Mouse (Mus musculus): ENCODE measurements at regions not wholly inside any gene's neighbourhood (a gene's known extent, or its start where the extent isn't known, plus 50 kb on each side); places are given as distances from the start of the nearest gene placed in this dataset.

DNA sequence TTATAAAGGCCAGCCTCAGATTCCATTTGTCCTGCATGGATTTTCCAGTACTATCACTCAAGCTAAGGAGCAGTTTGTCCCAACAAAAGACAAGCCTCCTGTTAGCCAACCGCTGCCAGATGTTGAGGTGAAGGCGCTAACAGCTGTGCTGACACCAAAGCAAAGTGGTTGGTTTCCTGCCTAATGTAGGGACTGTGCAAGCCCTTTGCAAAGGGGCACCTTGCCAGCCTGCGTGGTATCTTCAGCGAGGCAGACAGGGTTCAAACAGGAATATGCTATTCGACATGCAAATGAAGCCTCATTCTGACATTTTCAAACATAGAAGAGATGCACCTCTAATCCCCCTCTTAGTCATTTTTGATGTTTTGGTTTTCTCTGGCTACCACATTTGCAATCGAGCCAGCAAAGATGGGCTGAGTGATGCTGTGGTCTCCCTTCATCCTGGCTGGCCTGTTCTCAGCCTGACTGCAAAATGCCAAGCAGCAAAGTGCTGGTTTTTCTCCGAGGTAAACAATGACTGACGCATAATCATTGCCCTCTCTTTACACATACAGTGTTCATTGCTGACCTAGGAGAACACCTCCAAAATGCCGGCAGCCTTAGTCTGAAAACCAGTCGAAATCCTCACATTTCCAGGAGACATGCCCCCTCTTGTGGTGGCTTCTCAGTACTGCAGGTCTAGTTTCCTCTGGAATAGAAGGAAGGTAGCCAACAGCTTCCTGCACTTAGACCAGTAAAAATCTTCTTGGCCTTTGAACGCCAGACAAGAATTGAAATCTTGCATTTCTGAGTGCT, 84.3 kb upstream of the Tank start:
- Histone ChIP-seq H3K4me3 (ENCODE audit: insufficient read depth, low read length) (no peak overlapping the region), H3K27ac (ENCODE audit: insufficient read depth, low read length) (no peak overlapping the region), H3K4me1 (ENCODE audit: control insufficient read depth, insufficient read depth, low read length) (peaks cover 5% of the 10 kb centered on the region; the same call in 1 of the 2 replicates)
- TF ChIP-seq POLR2A (IDR thresholded peaks at IDR 0.05; ENCODE audit: low read depth, low read length) (no peak), CTCF (IDR thresholded peaks at IDR 0.05; ENCODE audit: borderline replicate concordance, insufficient read depth, low read length) (peak; percentile 39; the same call in 1 of the 2 replicates)

GRCm38 (mm10) chr2:61492043-61492743, 86.2 kb upstream of the Tank start:
- no peak overlapping the region for H3K27ac ChIP-seq (ENCODE audit: insufficient read depth, low read length)
- no peak overlapping the region for H3K4me3 ChIP-seq (ENCODE audit: insufficient read depth, low read length)
- peak; percentile 40; the same call in 1 of the 2 replicates for TF ChIP-seq CTCF (IDR thresholded peaks at IDR 0.05; ENCODE audit: borderline replicate concordance, insufficient read depth, low read length)
- TF ChIP-seq POLR2A (IDR thresholded peaks at IDR 0.05; ENCODE audit: low read depth, low read length) = no peak
- H3K4me1 ChIP-seq (ENCODE audit: control insufficient read depth, insufficient read depth, low read length) = peaks cover 5% of the 10 kb centered on the region; the same call in 1 of the 2 replicates

DNA sequence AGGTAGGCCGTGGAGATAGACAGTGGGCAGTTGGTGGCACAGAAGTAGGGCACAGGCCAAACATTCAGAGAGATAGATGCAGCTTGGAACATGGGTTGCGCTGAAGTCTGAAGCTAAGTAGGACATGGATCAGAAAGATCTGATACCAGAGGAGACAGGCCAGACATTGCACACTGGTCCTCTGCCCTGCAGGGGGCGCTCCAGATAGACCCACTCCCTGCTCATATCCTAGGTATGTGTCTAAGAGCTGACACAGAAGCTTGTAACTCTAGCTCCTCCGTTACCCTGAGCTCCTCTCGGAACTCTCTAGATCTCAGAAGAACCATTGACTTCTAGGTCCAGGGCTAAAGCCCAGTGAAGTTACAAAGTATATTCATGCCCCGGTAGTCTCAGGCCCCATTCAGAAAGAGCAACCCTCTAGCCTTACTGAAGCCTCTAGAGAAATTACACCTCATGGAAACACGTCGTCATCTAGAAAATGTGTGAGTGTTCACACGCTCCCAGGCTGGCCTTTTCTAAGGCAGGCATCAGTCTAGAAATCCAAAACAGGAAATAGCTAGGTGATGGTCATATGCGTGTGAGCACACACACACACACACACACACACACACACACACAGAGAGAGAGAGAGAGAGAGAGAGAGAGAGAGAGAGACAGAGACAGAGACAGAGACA, 87.8 kb upstream of the Tank start:
- TF ChIP-seq CTCF (IDR thresholded peaks at IDR 0.05; ENCODE audit: borderline replicate concordance, insufficient read depth, low read length) = no peak
- no peak for TF ChIP-seq POLR2A (IDR thresholded peaks at IDR 0.05; ENCODE audit: low read depth, low read length)
- Histone ChIP-seq H3K4me3 (ENCODE audit: insufficient read depth, low read length) (no peak overlapping the region), H3K27ac (ENCODE audit: insufficient read depth, low read length) (no peak overlapping the region), H3K4me1 (ENCODE audit: control insufficient read depth, insufficient read depth, low read length) (peaks cover 5% of the 10 kb centered on the region; the same call in 1 of the 2 replicates)

DNA sequence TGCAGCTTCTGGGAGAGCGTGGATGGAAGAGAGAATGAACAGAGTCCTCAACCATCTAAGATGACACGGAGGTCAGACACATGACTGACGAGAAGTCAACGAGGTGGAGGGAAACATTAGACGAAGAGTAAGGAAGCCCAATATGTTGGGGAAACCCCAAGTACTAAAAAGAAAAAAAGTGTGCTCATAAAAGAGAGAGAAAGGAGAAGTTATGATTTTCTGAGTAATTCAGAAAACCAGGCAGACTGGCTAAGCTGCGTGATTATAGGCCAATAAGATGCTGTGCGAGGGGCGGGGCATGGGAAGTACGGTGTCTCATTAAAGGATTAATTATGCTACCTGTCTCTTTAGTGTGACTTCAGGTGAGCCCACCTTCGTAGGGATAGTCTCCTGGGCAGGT, 88.6 kb upstream of the Tank start:
- no peak overlapping the region for H3K4me3 ChIP-seq (ENCODE audit: insufficient read depth, low read length)
- H3K4me1 ChIP-seq (ENCODE audit: control insufficient read depth, insufficient read depth, low read length) = peaks cover 5% of the 10 kb centered on the region; the same call in 1 of the 2 replicates
- H3K27ac ChIP-seq (ENCODE audit: insufficient read depth, low read length) = no peak overlapping the region
- no peak for TF ChIP-seq POLR2A (IDR thresholded peaks at IDR 0.05; ENCODE audit: low read depth, low read length)
- no peak for TF ChIP-seq CTCF (IDR thresholded peaks at IDR 0.05; ENCODE audit: borderline replicate concordance, insufficient read depth, low read length)

GRCm38 (mm10) chr2:61483820-61484219, 94.6 kb upstream of the Tank start:
- no peaks in the 10 kb centered on the region for H3K4me1 ChIP-seq (ENCODE audit: control insufficient read depth, insufficient read depth, low read length)

DNA sequence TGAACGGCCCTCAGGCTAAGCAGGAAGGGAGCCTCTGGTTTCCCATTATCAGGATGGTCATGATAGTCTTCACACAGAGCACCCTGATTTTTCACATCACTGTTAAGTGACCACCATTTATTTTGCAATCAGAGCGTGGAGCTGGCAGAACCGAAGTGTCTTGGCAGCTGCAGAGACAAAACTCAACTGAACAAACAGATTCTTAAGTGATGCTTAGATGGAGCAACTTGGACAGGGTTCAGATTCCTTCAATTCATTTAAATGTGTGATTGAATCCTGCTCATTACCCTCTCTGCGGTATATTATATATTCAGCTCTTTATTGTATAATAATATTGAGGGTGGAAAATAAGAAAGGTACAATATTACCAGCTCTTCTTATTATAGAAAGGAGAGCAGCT, 101.7 kb upstream of the Tank start:
- Histone ChIP-seq H3K27ac (ENCODE audit: insufficient read depth, low read length) (no peak overlapping the region), H3K4me3 (ENCODE audit: insufficient read depth, low read length) (no peak overlapping the region), H3K4me1 (ENCODE audit: control insufficient read depth, insufficient read depth, low read length) (no peaks in the 10 kb centered on the region)
- TF ChIP-seq CTCF (IDR thresholded peaks at IDR 0.05; ENCODE audit: borderline replicate concordance, insufficient read depth, low read length) (no peak), POLR2A (IDR thresholded peaks at IDR 0.05; ENCODE audit: low read depth, low read length) (no peak)

More at GRCm38 (mm10) chr2:61483820-61484219, 94.6 kb upstream of the Tank start:
- Histone ChIP-seq H3K27ac (ENCODE audit: insufficient read depth, low read length) (no peak overlapping the region), H3K4me3 (ENCODE audit: insufficient read depth, low read length) (no peak overlapping the region)
- no peak for TF ChIP-seq POLR2A (IDR thresholded peaks at IDR 0.05; ENCODE audit: low read depth, low read length)
- TF ChIP-seq CTCF (IDR thresholded peaks at IDR 0.05; ENCODE audit: borderline replicate concordance, insufficient read depth, low read length) = no peak

DNA sequence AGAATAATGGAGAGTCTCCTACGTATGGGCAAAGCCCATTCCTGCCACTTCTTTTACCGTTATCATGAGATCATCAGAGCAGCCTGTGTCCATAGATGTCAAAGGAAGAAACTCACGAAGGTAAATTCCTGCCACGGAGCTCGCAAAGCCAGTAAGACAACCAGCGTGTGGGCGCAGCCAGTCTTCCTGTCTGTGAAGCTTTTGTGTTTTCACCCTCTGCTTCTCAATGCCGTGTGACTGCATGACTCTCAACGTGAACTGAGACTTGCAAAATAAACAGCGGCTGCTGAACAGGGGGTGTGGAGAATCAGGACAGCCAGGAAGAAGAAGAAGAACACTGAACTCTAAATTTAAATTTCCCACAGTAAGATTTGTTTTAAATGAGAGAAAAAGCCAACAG, 103.8 kb upstream of the Tank start:
- Histone ChIP-seq H3K4me3 (ENCODE audit: insufficient read depth, low read length) (no peak overlapping the region), H3K4me1 (ENCODE audit: control insufficient read depth, insufficient read depth, low read length) (no peaks in the 10 kb centered on the region), H3K27ac (ENCODE audit: insufficient read depth, low read length) (no peak overlapping the region)
- no peak for TF ChIP-seq CTCF (IDR thresholded peaks at IDR 0.05; ENCODE audit: borderline replicate concordance, insufficient read depth, low read length)
- TF ChIP-seq POLR2A (IDR thresholded peaks at IDR 0.05; ENCODE audit: low read depth, low read length) = no peak

DNA sequence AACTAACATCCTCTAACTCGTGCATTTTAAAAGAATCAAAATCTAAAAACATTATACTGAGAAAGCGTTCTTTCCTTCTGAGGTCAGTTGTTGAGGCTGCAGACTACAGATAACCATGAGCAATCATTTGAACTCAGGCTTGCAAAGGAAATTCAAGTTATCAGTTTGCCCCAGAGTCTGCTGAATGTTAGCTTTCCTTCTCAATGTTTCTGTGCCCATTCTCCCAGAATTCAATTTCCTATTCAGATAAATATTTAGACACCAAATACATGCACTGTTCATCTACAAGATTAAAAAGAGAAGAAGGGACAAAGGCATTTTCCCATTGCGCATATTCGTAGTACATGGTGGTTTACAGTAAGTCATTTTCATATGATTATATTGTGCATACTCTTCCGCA, 107.9 kb upstream of the Tank start:
- Histone ChIP-seq H3K27ac (ENCODE audit: insufficient read depth, low read length) (no peak overlapping the region), H3K4me1 (ENCODE audit: control insufficient read depth, insufficient read depth, low read length) (no peaks in the 10 kb centered on the region), H3K4me3 (ENCODE audit: insufficient read depth, low read length) (no peak overlapping the region)
- TF ChIP-seq POLR2A (IDR thresholded peaks at IDR 0.05; ENCODE audit: low read depth, low read length) = no peak
- TF ChIP-seq CTCF (IDR thresholded peaks at IDR 0.05; ENCODE audit: borderline replicate concordance, insufficient read depth, low read length) = no peak

GRCm38 (mm10) chr2:61470064-61470463, 108.3 kb upstream of the Tank start:
- H3K4me1 ChIP-seq (ENCODE audit: control insufficient read depth, insufficient read depth, low read length) = no peaks in the 10 kb centered on the region
- no peak for TF ChIP-seq CTCF (IDR thresholded peaks at IDR 0.05; ENCODE audit: borderline replicate concordance, insufficient read depth, low read length)
- no peak for TF ChIP-seq POLR2A (IDR thresholded peaks at IDR 0.05; ENCODE audit: low read depth, low read length)
- no peak overlapping the region for H3K4me3 ChIP-seq (ENCODE audit: insufficient read depth, low read length)
- no peak overlapping the region for H3K27ac ChIP-seq (ENCODE audit: insufficient read depth, low read length)

Measured in embryonic fibroblast, embryonic 13.5 days (primary cell).